Comparison of ENCODE assay signal across 8 mouse cellular contexts in the genomic region with DNA sequence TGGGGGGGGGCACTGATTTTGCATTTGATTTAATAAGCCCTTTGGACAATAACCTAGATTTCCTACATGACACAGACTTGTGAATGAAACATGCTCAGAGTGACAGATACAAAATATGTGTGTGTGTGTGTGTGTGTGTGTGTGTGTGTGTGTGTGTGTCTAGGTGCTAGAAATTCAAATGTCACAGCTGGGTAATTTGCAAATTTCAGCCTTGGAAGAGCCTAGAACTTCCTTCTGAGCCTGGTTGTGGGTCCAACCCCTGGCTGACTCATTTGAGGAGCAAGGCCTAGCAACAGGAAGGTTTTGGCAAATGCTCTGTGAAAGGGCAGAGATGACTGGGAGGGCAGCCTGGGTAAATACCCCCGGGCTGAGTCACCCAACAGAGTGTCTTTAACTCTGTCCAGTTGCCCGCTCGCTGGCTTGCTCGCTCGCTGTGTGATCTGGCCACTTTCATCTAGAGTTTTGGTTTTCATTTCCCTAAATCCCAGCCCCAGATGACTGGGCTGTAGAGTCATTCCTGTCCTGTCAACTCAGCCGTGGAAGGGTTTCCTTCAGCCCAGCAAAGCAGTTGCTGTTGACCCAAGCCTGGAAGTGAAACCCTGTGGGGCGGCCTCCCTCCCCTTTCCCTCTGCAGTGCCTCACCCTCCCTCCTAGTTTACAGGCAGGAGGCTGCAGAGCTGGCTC. TPM values are rescaled to one million over a fixed set of nuclear protein-coding genes. Genes with fewer than 3 reads are reported as not detected.
DNase-seq lines count a peak whose midpoint lies in the region; ATAC-seq lines count a peak whose summit lies in the region.

No protein-coding gene starts in this region.

- no peaks in the 10 kb centered on the region for H3K27me3 ChIP-seq in stomach, embryonic 15.5 days (replicated peaks)
- H3K27me3 ChIP-seq in hindbrain, embryonic 13.5 days = no peaks in the 10 kb centered on the region

- WGBS in stomach, embryonic 15.5 days = 73% methylated on average over 7 of the region's 7 CpGs
- 87% methylated on average over 7 of the region's 7 CpGs for WGBS in hindbrain, embryonic 13.5 days

- H3K36me3 ChIP-seq in stomach, embryonic 15.5 days = no peaks in the 10 kb centered on the region
- no peaks in the 10 kb centered on the region; the same call in 1 of the 2 replicates for H3K36me3 ChIP-seq in hindbrain, embryonic 13.5 days

- ATAC-seq in stomach, embryonic 15.5 days (ENCODE audit: insufficient read depth, low FRiP score, low read depth) = peak; percentile 51; the same call in 1 of the 2 replicates
- no peak for ATAC-seq in hindbrain, embryonic 13.5 days (ENCODE audit: low FRiP score)

- H3K27ac ChIP-seq in stomach, embryonic 15.5 days = no peak overlapping the region
- no peak overlapping the region for H3K27ac ChIP-seq in hindbrain, embryonic 13.5 days

- H3K9me3 ChIP-seq in stomach, embryonic 15.5 days = no peaks in the 10 kb centered on the region
- no peaks in the 10 kb centered on the region for H3K9me3 ChIP-seq in hindbrain, embryonic 13.5 days

- H3K4me3 ChIP-seq in stomach, embryonic 15.5 days (replicated peaks) = no peak overlapping the region
- no peak overlapping the region for H3K4me3 ChIP-seq in hindbrain, embryonic 13.5 days

- H3K4me2 ChIP-seq in stomach, embryonic 15.5 days = no peak overlapping the region
- no peak overlapping the region for H3K4me2 ChIP-seq in hindbrain, embryonic 13.5 days

- intact Hi-C loops in gastrocnemius, postnatal 36 days (cut with DNase I) = no loop called here

- H3K4me1 ChIP-seq in stomach, embryonic 15.5 days = peaks cover 12% of the 10 kb centered on the region; the same call in 1 of the 2 replicates
- H3K4me1 ChIP-seq in hindbrain, embryonic 13.5 days (replicated peaks) = no peaks in the 10 kb centered on the region

- peak; percentile 63 for DNase-seq in urinary bladder, adult 2 months (ENCODE audit: low spot score)
- DNase-seq in urinary bladder, postnatal 4 days (ENCODE audit: low spot score in 2 of 2) = no peak
- DNase-seq in gastrocnemius, postnatal 36 days = peak; percentile 17 to 41
- peak; percentile 43 to 55 for DNase-seq in kidney, postnatal 4 days
- no peak for DNase-seq in embryo, embryonic 11 days
- DNase-seq in yolk sac, embryonic 10.5 days (ENCODE audit: low spot score) = no peak

- no peak overlapping the region for H3K9ac ChIP-seq in stomach, embryonic 15.5 days
- no peak overlapping the region for H3K9ac ChIP-seq in hindbrain, embryonic 13.5 days

RNA-seq across cellular contexts. Expression of a gene that starts 38.5 kb away (rescaled TPM):
- polyA plus RNA-seq in urinary bladder, adult 2 months (2012; rRNA removed) = 18.1 and 21.7 TPM in 2 replicates
- total RNA-seq in gastrocnemius, postnatal 36 days (2021) = 1 to 10 TPM; 3.9 to 4.3 TPM
- polyA plus RNA-seq in stomach, embryonic 15.5 days (2015; fragmentation: Nextera tagmentation; extraction: Ambion mirVana) = 32.1 and 36.9 TPM in 2 replicates
- polyA plus RNA-seq in hindbrain, embryonic 13.5 days (2015; fragmentation: Nextera tagmentation; extraction: Ambion mirVana) = 47.0 and 50.0 TPM in 2 replicates

RNA-seq across cellular contexts. Expression of a gene that starts 42.6 kb away (rescaled TPM):
- 69.9 and 73.2 TPM in 2 replicates for polyA plus RNA-seq in urinary bladder, adult 2 months (2012; rRNA removed)
- 10 to 100 TPM; 70.7 to 72.4 TPM for total RNA-seq in gastrocnemius, postnatal 36 days (2021)
- 74.5 and 79.0 TPM in 2 replicates for polyA plus RNA-seq in stomach, embryonic 15.5 days (2015; fragmentation: Nextera tagmentation; extraction: Ambion mirVana)
- 83.2 and 90.5 TPM in 2 replicates for polyA plus RNA-seq in hindbrain, embryonic 13.5 days (2015; fragmentation: Nextera tagmentation; extraction: Ambion mirVana)

Comparison
In these comparisons a context has a peak if more than half of its experiments do, and no peak if none do; other contexts are left out.
1. DNase-seq: peak in urinary bladder, adult 2 months (single experiment), gastrocnemius, postnatal 36 days (2 of 2) and kidney, postnatal 4 days (2 of 2); none in urinary bladder, postnatal 4 days (0 of 2), embryo, embryonic 11 days (single experiment) and yolk sac, embryonic 10.5 days (single experiment).